Mouse (Mus musculus) liver, adult 2 months (tissue): Measurements from ENCODE around the gene Phldb2. TPM values are rescaled to one million over a fixed set of nuclear protein-coding genes. Genes with fewer than 3 reads are reported as not detected.
A peak's percentile ranks its signal among the peaks of the same experiment; 100 is the strongest.

Experiments used
- DNase-seq: peaks from one replicate; pipeline ENCODE4 v3.0.0-alpha.2; 2011; ENCODE audit warnings: low read depth, low spot score; ENCODE audit errors: extremely low read depth
- H3K27ac ChIP-seq: fragments of 200-500 bp; replicated peaks from 2 replicates; pipeline ENCODE4 v1.5.1; 2012; ENCODE audit warnings: low read depth, mild to moderate bottlenecking, control low read depth, inconsistent platforms, low read length; ENCODE audit not compliant: insufficient read depth
- H3K27me3 ChIP-seq: fragments of 200-500 bp; 2 replicates; pipeline ENCODE4 v1.6.1; 2012; ENCODE audit warnings: mild to moderate bottlenecking, moderate library complexity, low read length, inconsistent platforms; ENCODE audit not compliant: control insufficient read depth, insufficient read depth
- H3K36me3 ChIP-seq: fragments of 200-500 bp; 2 replicates; pipeline ENCODE4 v1.6.1; 2012; ENCODE audit warnings: low read length, inconsistent platforms; ENCODE audit not compliant: control insufficient read depth, insufficient read depth
- H3K4me1 ChIP-seq: fragments of 200-500 bp; 2 replicates; pipeline ENCODE4 v1.6.1; 2011; ENCODE audit warnings: low read length; ENCODE audit not compliant: control insufficient read depth, insufficient read depth
- H3K4me3 ChIP-seq: fragments of 200-500 bp; 2 replicates; pipeline ENCODE4 v1.5.1; 2011; ENCODE audit warnings: low read depth, mild to moderate bottlenecking, control low read depth, low read length, moderate library complexity; ENCODE audit not compliant: insufficient read depth
- H3K79me2 ChIP-seq: fragments of 200-500 bp; 2 replicates; pipeline ENCODE4 v1.6.1; 2012; ENCODE audit warnings: inconsistent platforms, mild to moderate bottlenecking, low read length, moderate library complexity; ENCODE audit not compliant: control insufficient read depth, insufficient read depth
- H3K9ac ChIP-seq: fragments of 200-500 bp; 2 replicates; pipeline ENCODE4 v1.6.1; 2012; ENCODE audit warnings: low read depth, mild to moderate bottlenecking, control low read depth, inconsistent platforms, low read length
- CTCF ChIP-seq: fragments of 200-500 bp; IDR thresholded peaks from 2 replicates; pipeline ENCODE4 v1.5.1; 2011; ENCODE audit warnings: low read depth, low read length, control low read depth
- POLR2A ChIP-seq: fragments of 200-500 bp; IDR thresholded peaks from 2 replicates; pipeline ENCODE4 v1.6.1; 2011; ENCODE audit warnings: low read length, control low read depth; ENCODE audit not compliant: insufficient read depth; ENCODE audit errors: extremely low read depth
- WGBS: fragments of 180-500 bp; shearing (Covaris S2); methylation state at CpG from one replicate; pipeline ENCODE4 v1.1.7; 2018; 5-methylcytosine and 5-hydroxymethylcytosine counted together
- polyA plus RNA-seq: library from polyadenylated mRNA; depleted of rRNA; stranded (reverse); fragments of >200 nt; gene quantifications from 2 replicates; pipeline ENCODE4 v1.2.3, GENCODE M21; 2012
- total RNA-seq: library from RNA; depleted of rRNA; stranded (reverse); fragments of >200 nt; gene quantifications from 2 replicates; pipeline ENCODE4 v1.2.3, GENCODE M21; 2014

Gene Phldb2
- total and polyA plus RNA-seq, 2 experiments = 19.1 to 58.3 TPM

DNA sequence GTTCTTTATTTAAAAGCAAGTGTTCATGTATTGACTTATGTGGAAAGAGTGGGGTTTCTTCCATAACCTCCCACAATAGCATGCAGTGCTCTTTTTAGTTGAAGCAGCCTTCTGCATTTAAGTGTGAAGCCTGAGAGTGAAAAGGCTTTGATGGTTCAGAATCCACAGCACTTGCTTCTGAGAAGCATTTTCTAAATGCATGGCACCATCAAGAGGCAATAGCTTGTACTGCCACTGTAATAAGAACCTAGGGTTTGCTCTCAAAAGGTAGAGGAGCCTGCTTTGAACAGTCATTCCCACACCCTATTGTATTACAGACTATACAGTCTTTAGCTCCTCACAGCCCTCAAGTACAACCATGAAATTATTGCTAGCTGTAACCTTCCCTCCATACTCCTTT, 136.7 kb downstream of the Phldb2 start:
- H3K4me3 ChIP-seq = no peak overlapping the region
- DNase-seq = no peak
- H3K4me1 ChIP-seq = no peaks in the 10 kb centered on the region
- no peaks in the 10 kb centered on the region for H3K27me3 ChIP-seq
- no peak for TF ChIP-seq POLR2A
- no peak for TF ChIP-seq CTCF
- no peak overlapping the region for H3K9ac ChIP-seq
- peaks cover 2% of the 10 kb centered on the region; the same call in 1 of the 2 replicates for H3K79me2 ChIP-seq
- no peak overlapping the region for H3K27ac ChIP-seq
- peaks cover 6% of the 10 kb centered on the region; the same call in 1 of the 2 replicates for H3K36me3 ChIP-seq

DNA sequence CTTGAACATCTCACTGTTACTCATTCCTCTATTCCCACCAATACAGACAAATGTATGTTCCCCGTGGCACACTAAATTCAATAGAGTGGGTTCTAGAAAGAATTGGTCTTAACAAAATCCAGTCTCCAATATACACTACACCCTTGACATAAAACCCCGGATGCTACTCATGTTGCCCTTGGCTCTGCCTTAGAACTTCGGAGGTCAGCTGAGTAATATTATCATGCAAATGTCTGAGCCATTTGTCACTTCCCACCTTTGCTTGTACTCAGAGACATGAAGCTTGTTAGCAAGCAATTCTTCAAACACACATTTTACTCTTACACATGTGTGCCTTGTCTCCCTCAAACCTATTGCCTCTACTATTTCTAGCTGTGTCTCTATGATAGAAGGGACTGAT, 138.8 kb downstream of the Phldb2 start:
- peaks cover 2% of the 10 kb centered on the region; the same call in 1 of the 2 replicates for H3K79me2 ChIP-seq
- H3K27ac ChIP-seq = no peak overlapping the region
- peaks cover 9% of the 10 kb centered on the region for H3K4me1 ChIP-seq
- WGBS = 87% methylated on average over 3 of the region's 3 CpGs
- no peaks in the 10 kb centered on the region for H3K27me3 ChIP-seq
- H3K36me3 ChIP-seq = peaks cover 2% of the 10 kb centered on the region; the same call in 1 of the 2 replicates
- no peak overlapping the region for H3K4me3 ChIP-seq
- TF ChIP-seq POLR2A = no peak
- no peak for TF ChIP-seq CTCF
- no peak for DNase-seq
- H3K9ac ChIP-seq = no peak overlapping the region

DNA sequence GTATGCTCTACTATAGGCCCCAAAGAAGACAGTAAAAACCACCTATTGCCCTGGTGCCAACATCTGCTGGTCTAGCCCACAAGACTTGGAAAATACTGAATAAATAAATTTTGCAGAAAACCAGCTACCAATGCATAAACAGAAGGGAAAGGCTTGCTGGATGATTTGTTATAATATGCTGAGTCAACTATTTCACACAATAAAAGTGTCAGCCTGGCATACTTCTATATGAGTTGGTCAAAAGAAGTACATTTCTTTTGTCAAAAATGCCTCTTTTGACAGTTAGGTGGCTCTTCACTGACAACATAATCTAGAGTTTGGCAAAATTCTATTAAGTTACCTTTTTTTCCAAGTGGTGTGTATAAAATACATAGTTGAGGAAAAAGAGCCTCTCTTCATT, 141.6 kb downstream of the Phldb2 start:
- peaks cover 9% of the 10 kb centered on the region for H3K4me1 ChIP-seq
- DNase-seq = no peak

DNA sequence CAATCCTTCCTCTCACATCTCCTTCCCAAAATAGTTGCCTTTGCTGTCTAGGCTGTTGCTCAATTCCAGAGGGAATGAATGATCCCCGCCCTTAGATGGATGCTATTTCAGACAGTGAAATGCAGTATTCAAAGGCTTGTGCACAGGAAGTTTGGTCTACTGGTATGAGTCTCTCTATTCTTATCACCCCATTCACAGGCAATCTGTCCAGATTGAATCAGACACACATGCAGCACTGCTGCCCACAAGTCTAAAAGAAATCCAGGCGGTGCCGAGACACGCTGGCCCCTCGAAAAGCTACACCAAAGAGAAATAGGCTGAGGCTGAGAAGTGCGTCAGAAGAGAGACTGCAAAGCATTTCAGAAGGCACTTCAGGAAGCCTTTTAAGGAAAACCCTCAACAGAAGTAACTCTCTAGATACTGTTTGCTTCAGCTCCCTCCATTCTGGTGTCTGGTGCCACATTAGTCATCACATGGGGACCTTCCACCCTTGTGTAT, 142.5 kb downstream of the Phldb2 start:
- H3K9ac ChIP-seq = no peak overlapping the region
- H3K36me3 ChIP-seq = peaks cover 16% of the 10 kb centered on the region
- TF ChIP-seq CTCF (no peak), POLR2A (no peak)
- H3K4me1 ChIP-seq = peaks cover 9% of the 10 kb centered on the region
- no peak overlapping the region; the same call in 1 of the 2 replicates for H3K27ac ChIP-seq
- H3K4me3 ChIP-seq = no peak overlapping the region
- peaks cover 9% of the 10 kb centered on the region; the same call in 1 of the 2 replicates for H3K79me2 ChIP-seq
- no peak for DNase-seq
- no peaks in the 10 kb centered on the region for H3K27me3 ChIP-seq
- 75% methylated on average over 6 of the region's 6 CpGs for whole genome bisulfite sequencing

More for the DNA sequence above, 141.6 kb downstream of the Phldb2 start:
- H3K36me3 ChIP-seq = peaks cover 9% of the 10 kb centered on the region; the same call in 1 of the 2 replicates
- no peaks in the 10 kb centered on the region for H3K27me3 ChIP-seq
- TF ChIP-seq POLR2A = no peak
- no peak for TF ChIP-seq CTCF
- H3K79me2 ChIP-seq = peaks cover 9% of the 10 kb centered on the region; the same call in 1 of the 2 replicates
- H3K9ac ChIP-seq = no peak overlapping the region
- H3K4me3 ChIP-seq = no peak overlapping the region
- H3K27ac ChIP-seq = no peak overlapping the region

DNA sequence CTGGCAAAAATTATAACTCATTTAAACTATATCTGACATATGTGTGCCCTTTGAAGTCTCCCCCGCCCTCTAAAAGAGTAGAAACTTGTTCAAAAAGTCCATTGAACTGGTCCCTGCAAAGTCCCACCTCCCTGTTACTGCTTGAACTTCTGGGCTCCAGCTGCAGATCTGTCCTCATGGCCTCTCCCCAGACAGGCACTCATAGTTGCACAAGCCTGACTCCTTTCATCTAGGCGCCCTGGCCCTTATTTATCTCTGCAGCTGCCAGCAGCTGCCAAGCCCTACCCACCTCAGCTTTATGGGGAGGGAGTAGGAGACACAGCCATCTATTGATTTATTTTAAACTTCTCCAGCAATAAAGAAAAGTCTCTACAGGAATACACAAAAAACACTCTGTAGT, 143.2 kb downstream of the Phldb2 start:
- H3K79me2 ChIP-seq = peaks cover 9% of the 10 kb centered on the region; the same call in 1 of the 2 replicates
- TF ChIP-seq CTCF (no peak), POLR2A (no peak)
- H3K27me3 ChIP-seq = no peaks in the 10 kb centered on the region
- peaks cover 9% of the 10 kb centered on the region for H3K4me1 ChIP-seq
- no peak overlapping the region for H3K4me3 ChIP-seq
- H3K36me3 ChIP-seq = peaks cover 20% of the 10 kb centered on the region
- WGBS = 17% methylated on average over 2 of the region's 2 CpGs
- H3K9ac ChIP-seq = no peak overlapping the region
- DNase-seq = peak; percentile 91
- H3K27ac ChIP-seq = no peak overlapping the region

DNA sequence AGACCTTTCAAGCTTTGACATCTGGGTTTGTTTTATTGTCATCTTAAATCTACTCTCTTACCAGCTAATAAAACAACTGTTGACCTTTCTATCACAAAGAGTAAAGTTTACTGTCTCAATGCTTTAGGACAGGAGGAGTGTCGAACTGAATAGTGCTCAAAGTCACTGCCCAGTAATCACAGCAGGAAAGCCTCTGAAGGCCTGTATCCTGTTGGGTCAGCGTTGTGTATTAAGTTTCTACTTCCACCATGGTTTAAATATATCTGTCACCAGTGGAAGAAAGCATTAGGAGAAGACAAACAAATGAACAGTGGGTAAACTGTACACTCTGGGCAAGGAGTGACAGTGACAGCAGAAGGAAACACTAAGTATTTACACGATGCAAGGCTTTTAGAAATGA, 148.7 kb downstream of the Phldb2 start:
- 59% methylated on average over 3 of the region's 3 CpGs for WGBS

More for the DNA sequence above, 148.7 kb downstream of the Phldb2 start:
- TF ChIP-seq POLR2A (no peak), CTCF (no peak)
- peaks cover 6% of the 10 kb centered on the region; the same call in 1 of the 2 replicates for H3K79me2 ChIP-seq
- H3K9ac ChIP-seq = no peak overlapping the region
- no peak overlapping the region for H3K4me3 ChIP-seq
- no peaks in the 10 kb centered on the region for H3K27me3 ChIP-seq
- peaks cover under 1% of the 10 kb centered on the region; the same call in 1 of the 2 replicates for H3K4me1 ChIP-seq
- peaks cover 53% of the 10 kb centered on the region for H3K36me3 ChIP-seq
- no peak for DNase-seq
- H3K27ac ChIP-seq = no peak overlapping the region
